Mouse (Mus musculus) spleen, postnatal 4 days (tissue): ENCODE results near the gene Gfap.
A peak's percentile ranks its signal among the peaks of the same experiment; 100 is the strongest.

ENCODE experiments used
- DNase-seq, 2 experiments: peaks; one replicate each; pipeline ENCODE4 v3.0.0; 2022; ENCODE audit warnings: low spot score in 2 of 2

Gene Gfap

GRCm38 (mm10) chr11:102900763-102901162, at the start of gene Gfap:
TSS of gene Gfap (minus strand) at chr11:102900912.
- peak; percentile 70 to 88 for DNase-seq

GRCm38 (mm10) chr11:102948043-102948961, 47.6 kb upstream of the Gfap start:
- no peak for DNase-seq

GRCm38 (mm10) chr11:102946992-102947343, 46.3 kb upstream of the Gfap start:
- no peak for DNase-seq

- peak; percentile 77 to 85 for DNase-seq
Measured at GRCm38 (mm10) chr11:102946265-102946991, 45.7 kb upstream of the Gfap start, which contains the start of gene C1ql1. TSS of gene C1ql1 (minus strand) at chr11:102946688.

- DNase-seq, result peak in 1 of 2 experiments; percentile 68
Measured at GRCm38 (mm10) chr11:102945306-102946264, 44.9 kb upstream of the Gfap start.

- no peak for DNase-seq
Measured at GRCm38 (mm10) chr11:102941236-102941635, 40.5 kb upstream of the Gfap start.

GRCm38 (mm10) chr11:102939024-102939675, 38.4 kb upstream of the Gfap start:
- DNase-seq, result no peak

- DNase-seq, result no peak
Measured at GRCm38 (mm10) chr11:102937529-102938182, 36.9 kb upstream of the Gfap start.

- DNase-seq, result no peak
Measured at GRCm38 (mm10) chr11:102936272-102936671, 35.6 kb upstream of the Gfap start.

- DNase-seq, result no peak
Measured at GRCm38 (mm10) chr11:102930672-102931071, 30.0 kb upstream of the Gfap start.

GRCm38 (mm10) chr11:102925351-102925717, 24.6 kb upstream of the Gfap start:
- DNase-seq, result peak in 1 of 2 experiments; percentile 85

- DNase-seq, result peak; percentile 96 to 98
Measured at GRCm38 (mm10) chr11:102924557-102925350, 24.0 kb upstream of the Gfap start, which contains the start of gene Kif18b. TSS of gene Kif18b (minus strand) at chr11:102925124.

GRCm38 (mm10) chr11:102921491-102921890, 20.8 kb upstream of the Gfap start:
- DNase-seq, result no peak

- no peak for DNase-seq
Measured at GRCm38 (mm10) chr11:102918077-102918476, 17.4 kb upstream of the Gfap start.

- no peak for DNase-seq
Measured at GRCm38 (mm10) chr11:102915380-102915779, 14.7 kb upstream of the Gfap start.

GRCm38 (mm10) chr11:102911376-102911775, 10.7 kb upstream of the Gfap start:
- no peak for DNase-seq

GRCm38 (mm10) chr11:102903654-102904053, 2.9 kb upstream of the Gfap start:
- DNase-seq, result no peak

GRCm38 (mm10) chr11:102902107-102902506, 1.4 kb upstream of the Gfap start:
- DNase-seq, result no peak

GRCm38 (mm10) chr11:102901199-102901598, 487 bp upstream of the Gfap start:
- no peak for DNase-seq

- no peak for DNase-seq
Measured at GRCm38 (mm10) chr11:102898408-102898807, 2.3 kb downstream of the Gfap start.
